9 mouse cellular contexts compared by ENCODE assay signal in genomic region chr2:180725414-180725778, GRCm38 (mm10). TPM values are rescaled to one million over a fixed set of nuclear protein-coding genes. Genes with fewer than 3 reads are reported as not detected.
DNase-seq lines count a peak whose midpoint lies in the region; ATAC-seq and TF ChIP-seq lines count a peak whose summit lies in the region.
"Had no signal": no experiment of that assay in that cellular context is flagged by ENCODE, and none has a peak within 500 bp of the region (broad histone marks: within the 10 kb centered on the region; RNA-seq: fewer than 3 reads in every experiment).

No protein-coding gene starts in this region.

- TF ChIP-seq POLR2A in spleen, adult 2 months (IDR thresholded peaks at IDR 0.05; ENCODE audit: low read depth, low read length), result no peak

- H3K9me3 ChIP-seq in heart, embryonic 16.5 days (replicated peaks; ENCODE audit: control insufficient read depth, low read length), result no peaks in the 10 kb centered on the region
- no peaks in the 10 kb centered on the region for H3K9me3 ChIP-seq in intestine, postnatal 0 days (ENCODE audit: control insufficient read depth)
- H3K9me3 ChIP-seq in stomach, embryonic 15.5 days, result no peaks in the 10 kb centered on the region
- H3K9me3 ChIP-seq: forebrain, embryonic 15.5 days had no signal

- H3K4me3 ChIP-seq in heart, embryonic 16.5 days (ENCODE audit: low read length), result peak overlapping the region; percentile 35
- H3K4me3 ChIP-seq in spleen, adult 2 months (ENCODE audit: extremely low read depth, insufficient read depth, insufficient read length), result peak overlapping the region; percentile 54
- H3K4me3 ChIP-seq in intestine, postnatal 0 days (ENCODE audit: low read depth, low read length), result peak overlapping the region; percentile 31
- peak overlapping the region; percentile 36 for H3K4me3 ChIP-seq in stomach, embryonic 15.5 days (replicated peaks)
- H3K4me3 ChIP-seq: forebrain, embryonic 15.5 days had no signal

- DNase-seq in heart, adult 11 months, result no peak
- no peak for DNase-seq in spleen, adult 2 months (ENCODE audit: low read depth in 1 of 2, low spot score in 2 of 2)
- DNase-seq in spleen, adult 18-20 months, result no peak
- DNase-seq in cerebellum, adult 8-10 months, result no peak
- DNase-seq in adipocyte (ENCODE audit: low spot score), result no peak

- no peak; the same call in 1 of the 2 replicates for ATAC-seq in heart, embryonic 16.5 days (replicated peaks; ENCODE audit: extremely low read depth, insufficient read depth, low FRiP score)
- no peak for ATAC-seq in intestine, postnatal 0 days
- no peak for ATAC-seq in stomach, embryonic 15.5 days (ENCODE audit: insufficient read depth, low FRiP score, low read depth)
- ATAC-seq: forebrain, embryonic 15.5 days had no signal

- peak overlapping the region; percentile 59 for H3K9ac ChIP-seq in heart, embryonic 16.5 days (ENCODE audit: low read length)
- no peak overlapping the region for H3K9ac ChIP-seq in intestine, postnatal 0 days (ENCODE audit: low read depth, low read length)
- no peak overlapping the region for H3K9ac ChIP-seq in stomach, embryonic 15.5 days
- H3K9ac ChIP-seq: forebrain, embryonic 15.5 days had no signal

- peaks cover 8% of the 10 kb centered on the region for H3K4me1 ChIP-seq in heart, embryonic 16.5 days (ENCODE audit: control insufficient read depth, insufficient read depth, low read length)
- peaks cover 35% of the 10 kb centered on the region for H3K4me1 ChIP-seq in spleen, adult 2 months (ENCODE audit: control insufficient read depth, insufficient read depth, insufficient read length)
- H3K4me1 ChIP-seq in intestine, postnatal 0 days (replicated peaks; ENCODE audit: control insufficient read depth, insufficient read depth, low read length), result 0 out of 2 replicates have a peak, but pooled peaks cover 2% of the 10 kb centered on the region
- H3K4me1 ChIP-seq in stomach, embryonic 15.5 days, result peaks cover 14% of the 10 kb centered on the region
- H3K4me1 ChIP-seq: forebrain, embryonic 15.5 days had no signal

- H3K36me3 ChIP-seq in heart, embryonic 16.5 days (ENCODE audit: control insufficient read depth, insufficient read depth), result peaks cover 25% of the 10 kb centered on the region
- H3K36me3 ChIP-seq in spleen, adult 2 months (ENCODE audit: control insufficient read depth, insufficient read depth, low read length), result peaks cover 16% of the 10 kb centered on the region
- H3K36me3 ChIP-seq in intestine, postnatal 0 days (ENCODE audit: control insufficient read depth, insufficient read depth), result peaks cover 31% of the 10 kb centered on the region
- peaks cover 16% of the 10 kb centered on the region for H3K36me3 ChIP-seq in stomach, embryonic 15.5 days

- TF ChIP-seq CTCF in spleen, adult 2 months (IDR thresholded peaks at IDR 0.05; ENCODE audit: extremely low read depth, insufficient read depth, insufficient read length, insufficient replicate concordance), result no peak
- no peak for TF ChIP-seq CTCF in intestine, postnatal 0 days (IDR thresholded peaks at IDR 0.05; ENCODE audit: low read depth)

- no peak overlapping the region for H3K27ac ChIP-seq in heart, embryonic 16.5 days (ENCODE audit: low read length)
- peak overlapping the region; percentile 70 for H3K27ac ChIP-seq in spleen, adult 2 months (ENCODE audit: insufficient read depth, low read length)
- no peak overlapping the region for H3K27ac ChIP-seq in intestine, postnatal 0 days (ENCODE audit: low read depth, low read length)
- H3K27ac ChIP-seq in stomach, embryonic 15.5 days, result no peak overlapping the region
- H3K27ac ChIP-seq: forebrain, embryonic 15.5 days had no signal

- H3K4me2 ChIP-seq in heart, embryonic 16.5 days (ENCODE audit: low read depth, low read length), result peak overlapping the region; percentile 66
- peak overlapping the region; percentile 77 for H3K4me2 ChIP-seq in intestine, postnatal 0 days (replicated peaks; ENCODE audit: low read depth)
- peak overlapping the region; percentile 60 for H3K4me2 ChIP-seq in stomach, embryonic 15.5 days
- H3K4me2 ChIP-seq: forebrain, embryonic 15.5 days had no signal

- 6% methylated on average over 6 of the region's 6 CpGs for WGBS in heart, embryonic 16.5 days
- 2% methylated on average over 6 of the region's 6 CpGs for WGBS in spleen, adult 2 months
- WGBS in intestine, postnatal 0 days, result 6% methylated on average over 6 of the region's 6 CpGs
- WGBS in stomach, embryonic 15.5 days, result 2% methylated on average over 6 of the region's 6 CpGs

- no peaks in the 10 kb centered on the region for H3K27me3 ChIP-seq in heart, embryonic 16.5 days (ENCODE audit: control insufficient read depth, insufficient read depth, low read length)
- no peaks in the 10 kb centered on the region for H3K27me3 ChIP-seq in spleen, adult 2 months (ENCODE audit: control insufficient read depth, insufficient read depth, low read length)
- H3K27me3 ChIP-seq in intestine, postnatal 0 days (replicated peaks; ENCODE audit: control insufficient read depth, insufficient read depth, low read length), result no peaks in the 10 kb centered on the region
- no peaks in the 10 kb centered on the region for H3K27me3 ChIP-seq in stomach, embryonic 15.5 days (replicated peaks)
- H3K27me3 ChIP-seq: forebrain, embryonic 15.5 days had no signal

RNA-seq across cellular contexts. Expression of gene Slc17a9, which starts 0.3 kb away (rescaled TPM):
- 1.4 and 1.7 TPM in 2 replicates for polyA plus RNA-seq in heart, embryonic 16.5 days (2015; fragmentation: Nextera tagmentation; extraction: Ambion mirVana)
- 43.9 and 48.1 TPM in 2 replicates for polyA plus RNA-seq in spleen, adult 2 months (2012; rRNA removed)
- 2.3 and 3.1 TPM in 2 replicates for polyA plus RNA-seq in intestine, postnatal 0 days (2015; fragmentation: Nextera tagmentation; extraction: Ambion mirVana)
- polyA plus RNA-seq in stomach, embryonic 15.5 days (2015; fragmentation: Nextera tagmentation; extraction: Ambion mirVana), result 3.8 and 4.3 TPM in 2 replicates

RNA-seq across cellular contexts. Expression of gene Gid8, which starts 15.5 kb away (rescaled TPM):
- polyA plus RNA-seq in heart, embryonic 16.5 days (2015; fragmentation: Nextera tagmentation; extraction: Ambion mirVana), result 45.7 and 49.4 TPM in 2 replicates
- polyA plus RNA-seq in spleen, adult 2 months (2012; rRNA removed), result 21.1 and 22.8 TPM in 2 replicates
- polyA plus RNA-seq in intestine, postnatal 0 days (2015; fragmentation: Nextera tagmentation; extraction: Ambion mirVana), result 36.6 and 38.0 TPM in 2 replicates
- 61.4 TPM in 2 replicates for polyA plus RNA-seq in stomach, embryonic 15.5 days (2015; fragmentation: Nextera tagmentation; extraction: Ambion mirVana)

RNA-seq across cellular contexts. Expression of gene Dido1, which starts 15.6 kb away (rescaled TPM):
- polyA plus RNA-seq in heart, embryonic 16.5 days (2015; fragmentation: Nextera tagmentation; extraction: Ambion mirVana), result 15.8 and 17.0 TPM in 2 replicates
- 11.4 and 12.5 TPM in 2 replicates for polyA plus RNA-seq in spleen, adult 2 months (2012; rRNA removed)
- 7.8 and 9.3 TPM in 2 replicates for polyA plus RNA-seq in intestine, postnatal 0 days (2015; fragmentation: Nextera tagmentation; extraction: Ambion mirVana)
- polyA plus RNA-seq in stomach, embryonic 15.5 days (2015; fragmentation: Nextera tagmentation; extraction: Ambion mirVana), result 25.2 and 26.8 TPM in 2 replicates

RNA-seq across cellular contexts. Expression of gene Bhlhe23, which starts 51.3 kb away (rescaled TPM):
- not detected in 2 replicates for polyA plus RNA-seq in heart, embryonic 16.5 days (2015; fragmentation: Nextera tagmentation; extraction: Ambion mirVana)
- polyA plus RNA-seq in spleen, adult 2 months (2012; rRNA removed), result not detected in 2 replicates
- not detected in 2 replicates for polyA plus RNA-seq in intestine, postnatal 0 days (2015; fragmentation: Nextera tagmentation; extraction: Ambion mirVana)
- 0.08 and 0.14 TPM in 2 replicates for polyA plus RNA-seq in stomach, embryonic 15.5 days (2015; fragmentation: Nextera tagmentation; extraction: Ambion mirVana)
